Mouse (Mus musculus) liver, embryonic 12.5 days (tissue): ENCODE measurements around the gene Psrc1. TPM values are rescaled to one million over a fixed set of nuclear protein-coding genes. Genes with fewer than 3 reads are reported as not detected.

ENCODE experiments used
- ATAC-seq: fragments of 200-750 bp; cut with Nextera tagmentation; 2 replicates; pipeline ENCODE4 v1.8.0; 2017; ENCODE audit warnings: moderate number of reproducible peaks, mild to moderate bottlenecking, moderate library complexity
- H3K27ac ChIP-seq: fragments of 300-500 bp; sonication (generic); 2 replicates; pipeline ENCODE4 v1.5.1; 2016; ENCODE audit warnings: mild to moderate bottlenecking
- H3K27me3 ChIP-seq: fragments of 300-500 bp; sonication (generic); replicated peaks from 2 replicates; pipeline ENCODE4 v1.6.1; 2016; ENCODE audit warnings: mild to moderate bottlenecking, moderate library complexity
- H3K36me3 ChIP-seq: fragments of 300-500 bp; sonication (generic); 2 replicates; pipeline ENCODE4 v1.6.1; 2016; ENCODE audit warnings: mild to moderate bottlenecking, moderate library complexity
- H3K4me1 ChIP-seq: fragments of 300-500 bp; sonication (generic); 2 replicates; pipeline ENCODE4 v1.6.1; 2016
- H3K4me2 ChIP-seq: fragments of 300-500 bp; sonication (generic); 2 replicates; pipeline ENCODE4 v1.6.1; 2016; ENCODE audit warnings: mild to moderate bottlenecking, moderate library complexity
- H3K4me3 ChIP-seq: fragments of 300-500 bp; sonication (generic); 2 replicates; pipeline ENCODE4 v1.5.1; 2016; ENCODE audit warnings: mild to moderate bottlenecking, moderate library complexity
- H3K9ac ChIP-seq: fragments of 300-500 bp; sonication (generic); 2 replicates; pipeline ENCODE4 v1.6.1; 2016; ENCODE audit warnings: mild to moderate bottlenecking, moderate library complexity
- H3K9me3 ChIP-seq: fragments of 300-500 bp; sonication (generic); replicated peaks from 2 replicates; pipeline ENCODE4 v1.6.1; 2016; ENCODE audit warnings: mild to moderate bottlenecking, moderate library complexity
- WGBS: fragments of 180-500 bp; shearing (Covaris S2); methylation state at CpG from one replicate; pipeline ENCODE4 v1.1.7; 2016; ENCODE audit not compliant: insufficient replicate concordance; 5-methylcytosine and 5-hydroxymethylcytosine counted together
- polyA plus RNA-seq: library from polyadenylated mRNA; unstranded; fragments of >200 nt; fragmentation: Nextera tagmentation; extraction: Ambion mirVana; gene quantifications from 2 replicates; pipeline ENCODE4 v1.2.1, GENCODE M21; 2016

Psrc1 gene
- polyA plus RNA-seq, 1 experiment from 2014 or later, result 21.2 TPM

GRCm38 (mm10) chr3:108433881-108434495 is 50.3 kb downstream of the Psrc1 start:
- WGBS, result 75% methylated on average over 19 of the region's 19 CpGs
- peaks cover 96% of the 10 kb centered on the region for H3K36me3 ChIP-seq
- no peaks in the 10 kb centered on the region for H3K27me3 ChIP-seq
- H3K9me3 ChIP-seq, result no peaks in the 10 kb centered on the region
- no peaks in the 10 kb centered on the region for H3K4me1 ChIP-seq
- H3K27ac ChIP-seq, result no peak overlapping the region
- no peak overlapping the region for H3K9ac ChIP-seq
- no peak overlapping the region for H3K4me3 ChIP-seq
- ATAC-seq, result 0 out of 2 replicates have a peak, but pooled peaks have one; percentile 4
- H3K4me2 ChIP-seq, result no peak overlapping the region

- Histone ChIP-seq H3K36me3 (peaks cover 93% of the 10 kb centered on the region), H3K9ac (no peak overlapping the region), H3K4me2 (no peak overlapping the region), H3K27me3 (no peaks in the 10 kb centered on the region), H3K9me3 (no peaks in the 10 kb centered on the region), H3K4me3 (no peak overlapping the region), H3K27ac (no peak overlapping the region), H3K4me1 (peaks cover 6% of the 10 kb centered on the region; the same call in 1 of the 2 replicates)
- 79% methylated on average over 17 of the region's 17 CpGs for WGBS
- ATAC-seq, result no peak
These were observed 52.2 kb downstream of the Psrc1 start for GRCm38 (mm10) chr3:108435701-108436379.

DNA sequence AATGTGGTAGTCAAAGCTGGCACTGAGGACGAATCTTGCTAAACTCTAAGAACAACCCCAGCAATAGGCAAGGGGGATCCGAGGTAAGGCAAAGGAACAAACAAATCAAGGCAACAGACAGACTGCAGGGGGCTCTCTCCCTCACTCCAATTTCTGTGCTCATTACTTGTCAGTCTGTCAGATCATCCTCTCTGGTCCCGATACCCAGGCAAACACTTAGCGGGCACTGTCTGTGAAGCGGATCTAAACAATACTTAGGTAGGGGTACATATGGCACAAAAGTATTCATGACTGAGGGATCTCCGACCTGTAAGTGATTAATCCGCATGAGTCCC is 52.7 kb downstream of the Psrc1 start:
- no peak overlapping the region for H3K9ac ChIP-seq
- 82% methylated on average over 7 of the region's 7 CpGs for WGBS
- no peak overlapping the region for H3K4me2 ChIP-seq
- H3K4me1 ChIP-seq, result peaks cover 11% of the 10 kb centered on the region
- H3K36me3 ChIP-seq, result peaks cover 93% of the 10 kb centered on the region
- H3K27me3 ChIP-seq, result no peaks in the 10 kb centered on the region
- H3K9me3 ChIP-seq, result no peaks in the 10 kb centered on the region
- ATAC-seq, result no peak
- H3K4me3 ChIP-seq, result no peak overlapping the region
- no peak overlapping the region for H3K27ac ChIP-seq

Other genes starting within 250 kb of the Psrc1 start
- 89.0 and 91.7 TPM in 2 replicates for gene Gnai3, start 237.7 kb upstream of the Psrc1 start, polyA plus RNA-seq
- gene Gpr61, start 229.0 kb upstream of the Psrc1 start, polyA plus RNA-seq, result 0.04 TPM in 1 of 2 replicates, not detected in the other
- 1.1 and 1.2 TPM in 2 replicates for gene Amigo1, start 197.5 kb upstream of the Psrc1 start, polyA plus RNA-seq
- 2.8 TPM in 2 replicates for gene Cyb561d1, start 182.6 kb upstream of the Psrc1 start, polyA plus RNA-seq
- gene Atxn7l2, start 172.9 kb upstream of the Psrc1 start, polyA plus RNA-seq, result 4.5 and 4.9 TPM in 2 replicates
- gene Sypl2, start 157.2 kb upstream of the Psrc1 start, polyA plus RNA-seq, result 0.12 and 0.14 TPM in 2 replicates
- 213 and 222 TPM in 2 replicates for gene Psma5, start 126.9 kb upstream of the Psrc1 start, polyA plus RNA-seq
- gene Sort1, start 99.8 kb upstream of the Psrc1 start, polyA plus RNA-seq, result 6.5 and 6.9 TPM in 2 replicates
- gene Mybphl, start 18.9 kb upstream of the Psrc1 start, polyA plus RNA-seq, result 0.19 TPM in 1 of 2 replicates, not detected in the other
- gene Celsr2, start 31.7 kb downstream of the Psrc1 start, polyA plus RNA-seq, result 0.49 and 0.93 TPM in 2 replicates
- gene Sars, start 61.4 kb downstream of the Psrc1 start, polyA plus RNA-seq, result 132 and 134 TPM in 2 replicates
- not detected in 2 replicates for gene 1700013F07Rik, start 150.3 kb downstream of the Psrc1 start, polyA plus RNA-seq
- 0.08 and 0.13 TPM in 2 replicates for gene 5330417C22Rik, start 152.7 kb downstream of the Psrc1 start, polyA plus RNA-seq
- 17.8 and 19.8 TPM in 2 replicates for gene Tmem167b, start 178.6 kb downstream of the Psrc1 start, polyA plus RNA-seq
- gene Taf13, start 187.9 kb downstream of the Psrc1 start, polyA plus RNA-seq, result 13.4 and 16.4 TPM in 2 replicates
- gene Wdr47, start 207.4 kb downstream of the Psrc1 start, polyA plus RNA-seq, result 3.0 and 3.5 TPM in 2 replicates